Mouse (Mus musculus) liver, embryonic 13.5 days (tissue): Measurements from ENCODE around the gene Nhlrc4. TPM values are rescaled to one million over a fixed set of nuclear protein-coding genes. Genes with fewer than 3 reads are reported as not detected.

Experiments used
- ATAC-seq: fragments of 200-750 bp; cut with Nextera tagmentation; 2 replicates; pipeline ENCODE4 v1.8.0; 2017; ENCODE audit warnings: low read depth, mild to moderate bottlenecking, moderate number of reproducible peaks, moderate library complexity
- DNase-seq: peaks from one replicate; pipeline ENCODE4 v3.0.0; 2022
- H3K27ac ChIP-seq: fragments of 300-500 bp; sonication (generic); 2 replicates; pipeline ENCODE4 v1.5.1; 2015; ENCODE audit warnings: moderate library complexity, mild to moderate bottlenecking, inconsistent platforms
- H3K27me3 ChIP-seq: fragments of 300-500 bp; sonication (generic); 2 replicates; pipeline ENCODE4 v1.6.1; 2015; ENCODE audit warnings: mild to moderate bottlenecking, inconsistent platforms
- H3K36me3 ChIP-seq: fragments of 300-500 bp; sonication (generic); 2 replicates; pipeline ENCODE4 v1.6.1; 2015; ENCODE audit warnings: mild to moderate bottlenecking, inconsistent platforms
- H3K4me1 ChIP-seq: fragments of 300-500 bp; sonication (generic); replicated peaks from 2 replicates; pipeline ENCODE4 v1.6.1; 2015; ENCODE audit warnings: inconsistent platforms
- H3K4me2 ChIP-seq: fragments of 300-500 bp; sonication (generic); 2 replicates; pipeline ENCODE4 v1.6.1; 2015; ENCODE audit warnings: inconsistent platforms, mild to moderate bottlenecking, moderate library complexity
- H3K4me3 ChIP-seq: fragments of 300-500 bp; sonication (generic); replicated peaks from 2 replicates; pipeline ENCODE4 v1.5.1; 2015; ENCODE audit warnings: mild to moderate bottlenecking, inconsistent platforms
- H3K9ac ChIP-seq: fragments of 300-500 bp; sonication (generic); 2 replicates; pipeline ENCODE4 v1.6.1; 2015; ENCODE audit warnings: mild to moderate bottlenecking, inconsistent platforms
- H3K9me3 ChIP-seq: fragments of 300-500 bp; sonication (generic); replicated peaks from 2 replicates; pipeline ENCODE4 v1.6.1; 2016; ENCODE audit warnings: inconsistent platforms
- WGBS: fragments of 180-500 bp; shearing (Covaris S2); methylation state at CpG from one replicate; pipeline ENCODE4 v1.1.7; 2015; ENCODE audit not compliant: insufficient replicate concordance; 5-methylcytosine and 5-hydroxymethylcytosine counted together
- polyA plus RNA-seq: library from polyadenylated mRNA; unstranded; fragments of >200 nt; fragmentation: Nextera tagmentation; extraction: Ambion mirVana; gene quantifications from 2 replicates; pipeline ENCODE4 v1.2.1, GENCODE M21; 2015

Gene Nhlrc4
- polyA plus RNA-seq, 1 experiment from 2014 or later: 7.2 TPM

DNA sequence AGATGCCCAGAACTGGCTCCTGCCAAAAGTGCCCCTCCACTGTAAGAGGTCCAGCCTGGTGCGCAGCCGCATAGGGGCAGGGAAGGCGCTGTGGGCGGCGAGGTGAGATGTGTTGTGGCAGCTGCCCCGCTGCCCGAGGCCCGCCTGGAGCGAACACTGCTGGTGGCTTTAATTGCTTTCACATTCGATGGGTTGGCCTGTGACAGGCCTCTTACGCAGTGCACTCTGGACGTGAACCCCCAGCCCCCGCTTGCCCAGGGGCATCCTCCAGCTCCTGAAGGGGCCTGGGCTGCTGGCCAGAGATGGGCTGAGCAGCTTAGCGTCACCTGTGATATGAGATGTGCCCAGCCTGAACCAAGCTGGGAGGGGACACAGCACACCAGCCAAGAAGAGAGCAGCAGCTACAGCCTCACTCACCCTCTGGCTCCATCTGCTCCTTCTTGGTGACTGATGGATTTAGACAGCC, 12.9 kb upstream of the Nhlrc4 start:
- peak overlapping the region; percentile 59 for H3K27ac ChIP-seq
- ATAC-seq (no peak), DNase-seq (no peak)
- H3K4me1 ChIP-seq: peaks cover 44% of the 10 kb centered on the region
- H3K4me2 ChIP-seq: no peak overlapping the region
- H3K9ac ChIP-seq: no peak overlapping the region
- WGBS: 90% methylated on average over 14 of the region's 14 CpGs
- H3K36me3 ChIP-seq: peaks cover 45% of the 10 kb centered on the region
- no peak overlapping the region for H3K4me3 ChIP-seq
- H3K9me3 ChIP-seq: no peaks in the 10 kb centered on the region
- H3K27me3 ChIP-seq: peaks cover 16% of the 10 kb centered on the region

DNA sequence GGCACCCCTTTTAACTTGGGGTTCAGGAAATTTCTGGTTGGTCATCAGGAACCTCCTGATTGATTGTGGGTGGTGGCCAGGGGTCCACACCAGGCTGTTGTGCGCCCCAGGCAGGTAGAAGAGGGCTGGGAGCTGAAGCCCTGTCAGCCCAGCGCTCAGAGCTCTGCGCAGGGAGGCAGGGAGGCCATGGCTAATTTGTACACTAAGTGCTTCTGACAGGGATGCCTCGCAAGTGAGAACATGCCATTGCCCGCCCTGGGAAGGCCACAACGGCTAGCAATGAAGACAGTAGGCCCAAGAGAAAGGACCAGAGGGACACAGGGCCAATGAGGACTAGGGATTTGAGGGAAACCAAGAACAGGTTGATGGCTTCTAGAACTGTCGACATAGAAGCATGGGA, 11.9 kb upstream of the Nhlrc4 start:
- H3K9ac ChIP-seq: no peak overlapping the region
- peaks cover 43% of the 10 kb centered on the region for H3K36me3 ChIP-seq
- H3K9me3 ChIP-seq: no peaks in the 10 kb centered on the region
- peak overlapping the region; percentile 2; the same call in 1 of the 2 replicates for H3K27ac ChIP-seq
- ATAC-seq (no peak), DNase-seq (no peak)
- H3K4me3 ChIP-seq: no peak overlapping the region
- WGBS: 79% methylated on average over 7 of the region's 7 CpGs
- H3K4me1 ChIP-seq: peaks cover 43% of the 10 kb centered on the region
- H3K4me2 ChIP-seq: no peak overlapping the region
- H3K27me3 ChIP-seq: peaks cover 26% of the 10 kb centered on the region

DNA sequence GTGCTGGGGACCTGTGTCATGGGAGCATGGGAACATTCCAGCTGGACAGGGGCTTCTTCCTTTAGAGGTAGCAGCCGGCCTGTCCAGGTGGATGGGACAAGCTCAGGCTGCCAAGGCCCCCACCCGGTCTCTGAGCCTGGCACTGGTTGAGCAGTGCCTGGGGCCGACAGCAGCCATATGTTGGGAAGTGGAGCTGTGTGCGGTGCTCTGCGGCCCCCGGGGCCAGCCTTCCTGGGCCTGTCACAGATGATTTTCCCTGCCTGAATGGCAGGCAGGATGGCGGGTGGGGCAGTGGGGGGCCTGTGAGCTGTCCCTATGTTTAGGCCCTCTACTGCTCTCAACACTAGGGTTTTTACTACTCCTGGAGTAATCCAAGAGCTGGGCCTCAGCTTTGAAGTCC, 11.4 kb upstream of the Nhlrc4 start:
- no peak overlapping the region for H3K4me3 ChIP-seq
- peaks cover 43% of the 10 kb centered on the region for H3K4me1 ChIP-seq
- H3K9ac ChIP-seq: no peak overlapping the region
- peaks cover 43% of the 10 kb centered on the region for H3K36me3 ChIP-seq
- no peak overlapping the region for H3K4me2 ChIP-seq
- DNase-seq (no peak), ATAC-seq (no peak)
- no peaks in the 10 kb centered on the region for H3K9me3 ChIP-seq
- peaks cover 30% of the 10 kb centered on the region for H3K27me3 ChIP-seq
- WGBS: 78% methylated on average over 7 of the region's 7 CpGs
- H3K27ac ChIP-seq: peak overlapping the region; percentile 25; the same call in 1 of the 2 replicates

DNA sequence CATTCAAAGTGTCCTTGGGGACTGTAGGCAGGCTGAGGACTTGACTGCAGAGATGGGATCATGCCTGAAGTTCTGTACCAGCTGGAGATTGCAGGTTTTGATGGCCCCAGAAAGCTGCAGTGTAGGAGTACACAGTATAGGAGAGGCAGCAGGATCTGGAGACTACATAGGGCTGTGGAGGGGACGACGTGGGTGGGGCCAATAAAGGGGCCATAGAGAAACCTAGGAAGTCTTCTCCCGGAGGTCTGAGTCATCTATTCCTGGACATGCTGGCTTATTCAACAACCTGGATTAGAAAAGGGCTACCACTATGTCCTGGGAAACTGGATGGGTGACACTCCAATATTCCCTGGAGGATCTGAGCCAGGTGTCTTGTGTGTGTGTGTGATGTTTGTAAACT, 11.0 kb upstream of the Nhlrc4 start:
- Histone ChIP-seq H3K27me3 (peaks cover 35% of the 10 kb centered on the region), H3K9me3 (no peaks in the 10 kb centered on the region), H3K4me1 (peaks cover 43% of the 10 kb centered on the region), H3K27ac (0 out of 2 replicates have a peak overlapping the region, but pooled peaks have one; percentile 25), H3K4me3 (no peak overlapping the region), H3K36me3 (peaks cover 41% of the 10 kb centered on the region), H3K9ac (no peak overlapping the region), H3K4me2 (no peak overlapping the region)
- ATAC-seq: no peak
- DNase-seq: no peak
- WGBS: 49% methylated on average over 3 of the region's 3 CpGs

DNA sequence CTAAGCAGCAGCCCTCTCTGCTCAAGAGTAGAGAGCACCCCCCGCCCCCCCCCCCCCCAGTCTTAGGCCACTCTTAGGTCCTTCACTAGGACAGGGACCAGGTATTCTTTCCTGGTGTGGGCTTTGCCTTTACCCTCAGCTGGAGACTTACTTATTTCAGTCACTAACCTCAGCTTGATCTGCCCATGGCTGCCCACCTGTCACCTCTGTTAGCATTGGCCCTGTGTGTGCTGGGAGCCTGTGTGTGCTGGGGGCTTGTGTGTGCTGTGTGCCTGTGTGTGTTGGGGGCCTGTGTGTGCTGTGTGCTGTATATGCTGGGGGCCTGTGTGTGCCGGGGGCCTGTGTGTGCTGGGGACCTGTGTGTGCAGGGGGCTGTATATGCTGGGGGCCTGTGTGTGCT, 9.9 kb upstream of the Nhlrc4 start:
- no peak overlapping the region for H3K4me3 ChIP-seq
- no peak overlapping the region for H3K9ac ChIP-seq
- DNase-seq (no peak), ATAC-seq (no peak)
- no peak overlapping the region for H3K27ac ChIP-seq
- H3K4me2 ChIP-seq: no peak overlapping the region
- peaks cover 45% of the 10 kb centered on the region for H3K27me3 ChIP-seq
- 74% methylated on average over 2 of the region's 2 CpGs for WGBS
- H3K9me3 ChIP-seq: no peaks in the 10 kb centered on the region
- H3K4me1 ChIP-seq: peaks cover 40% of the 10 kb centered on the region
- peaks cover 30% of the 10 kb centered on the region for H3K36me3 ChIP-seq

DNA sequence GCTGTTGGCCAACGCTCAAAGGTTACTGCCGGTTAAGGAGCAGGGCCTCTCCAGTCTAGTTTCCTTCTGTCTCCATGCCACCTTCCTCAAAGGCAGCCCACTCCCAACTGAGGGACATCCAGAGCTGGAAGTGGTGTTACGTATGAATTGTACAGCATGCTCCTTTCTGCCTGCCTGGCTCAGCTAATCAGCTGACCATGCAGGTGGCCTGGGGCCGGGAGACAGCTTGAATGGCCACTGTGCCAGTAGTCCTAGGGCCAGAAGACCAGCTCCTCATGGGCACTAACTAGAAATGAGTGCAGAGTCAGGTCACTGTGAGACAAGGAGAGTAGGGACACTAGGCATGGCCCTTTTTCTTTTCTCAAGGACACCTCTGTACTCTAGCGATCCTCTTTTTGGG, 8.4 kb upstream of the Nhlrc4 start:
- Histone ChIP-seq H3K9ac (no peak overlapping the region), H3K4me2 (no peak overlapping the region), H3K36me3 (peaks cover 15% of the 10 kb centered on the region), H3K9me3 (no peaks in the 10 kb centered on the region), H3K27ac (no peak overlapping the region), H3K27me3 (peaks cover 51% of the 10 kb centered on the region), H3K4me3 (no peak overlapping the region), H3K4me1 (peaks cover 39% of the 10 kb centered on the region)
- 74% methylated on average over 5 of the region's 5 CpGs for WGBS
- ATAC-seq: no peak
- no peak for DNase-seq

DNA sequence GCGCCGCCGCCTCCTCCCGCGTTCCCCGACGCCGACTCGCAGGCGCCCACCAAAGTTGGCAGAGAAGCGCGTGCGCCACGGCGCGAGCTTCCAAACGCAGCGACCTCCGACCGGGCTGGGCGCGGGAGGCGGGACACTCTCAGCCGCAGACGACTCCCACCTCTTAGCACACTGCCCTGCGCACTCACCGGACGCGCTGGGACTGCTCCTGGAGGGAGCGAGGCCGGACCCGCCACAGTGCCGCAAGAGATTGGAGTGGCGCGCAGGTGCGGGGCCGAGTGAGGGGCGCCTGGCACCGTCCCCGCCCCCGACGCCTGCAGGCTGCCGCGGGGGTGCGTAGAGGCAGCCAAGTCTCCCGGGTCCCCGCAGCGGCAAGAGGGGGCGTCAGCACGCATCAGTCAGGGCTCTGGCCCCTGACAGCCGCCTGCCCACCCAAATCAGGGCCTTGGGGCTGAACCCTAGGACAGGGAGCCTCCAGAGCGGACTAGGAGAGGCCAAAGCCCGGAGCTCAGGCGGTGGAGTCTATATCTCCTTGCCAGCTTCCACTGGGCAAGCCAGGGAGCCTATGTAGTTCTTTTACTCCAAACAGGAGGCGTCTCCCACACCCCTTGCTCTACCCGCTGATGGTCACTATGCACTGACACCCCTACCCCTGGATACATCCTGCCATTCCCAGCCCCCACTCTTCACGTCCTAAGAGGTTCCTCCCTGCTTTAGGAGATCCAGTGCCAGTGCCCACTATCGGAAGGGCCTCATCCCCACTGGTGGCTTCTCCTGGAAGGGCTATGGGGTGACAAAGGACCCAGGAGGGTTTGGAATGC, 7.3 kb upstream of the Nhlrc4 start, which contains the start of gene A930017K11Rik:
TSS of gene A930017K11Rik (minus strand) at position 763 of the 821 bp plus-strand sequence.
- ATAC-seq (no peak), DNase-seq (no peak)
- H3K9ac ChIP-seq: peak within 1 kb of the TSS; percentile 51
- 2% methylated on average over 58 of the region's 58 CpGs for WGBS
- H3K27ac ChIP-seq: no peak within 1 kb of the TSS
- 0 out of 2 replicates have a peak, but pooled peaks cover 3% of the 10 kb centered on the region for H3K36me3 ChIP-seq
- no peaks in the 10 kb centered on the region for H3K9me3 ChIP-seq
- H3K4me1 ChIP-seq: peaks cover 50% of the 10 kb centered on the region
- peak within 1 kb of the TSS; percentile 70 for H3K4me2 ChIP-seq
- peak within 1 kb of the TSS; percentile 53 for H3K4me3 ChIP-seq
- peaks cover 51% of the 10 kb centered on the region for H3K27me3 ChIP-seq

DNA sequence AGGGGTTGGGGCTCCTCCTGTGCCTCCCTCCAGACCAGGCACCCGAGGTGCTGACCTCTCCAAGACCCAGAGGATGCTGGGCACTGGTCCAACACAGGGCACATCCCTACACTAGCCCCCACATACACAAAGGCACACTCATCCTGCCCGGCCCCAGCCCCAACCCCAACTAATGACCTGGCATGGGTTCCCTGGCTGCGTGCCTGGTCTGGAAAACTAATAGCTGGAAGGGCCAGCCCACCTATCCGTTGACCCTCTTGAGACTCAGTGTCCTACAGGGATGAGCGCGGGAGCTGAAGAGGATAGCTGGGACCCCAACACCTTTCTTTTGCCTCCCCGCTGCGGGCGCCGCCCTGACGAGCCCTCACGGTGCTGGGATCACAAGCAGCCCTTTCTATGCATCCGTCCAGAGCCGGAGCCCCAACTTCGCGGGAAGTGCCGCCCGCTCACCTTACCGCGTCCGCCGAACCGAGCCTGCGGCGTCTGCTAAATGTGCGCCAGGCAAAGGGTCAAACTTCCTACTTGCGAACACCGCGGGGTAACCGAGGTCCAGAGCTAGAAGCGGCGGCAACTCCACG, 6.6 kb upstream of the Nhlrc4 start:
- no peak for DNase-seq

DNA sequence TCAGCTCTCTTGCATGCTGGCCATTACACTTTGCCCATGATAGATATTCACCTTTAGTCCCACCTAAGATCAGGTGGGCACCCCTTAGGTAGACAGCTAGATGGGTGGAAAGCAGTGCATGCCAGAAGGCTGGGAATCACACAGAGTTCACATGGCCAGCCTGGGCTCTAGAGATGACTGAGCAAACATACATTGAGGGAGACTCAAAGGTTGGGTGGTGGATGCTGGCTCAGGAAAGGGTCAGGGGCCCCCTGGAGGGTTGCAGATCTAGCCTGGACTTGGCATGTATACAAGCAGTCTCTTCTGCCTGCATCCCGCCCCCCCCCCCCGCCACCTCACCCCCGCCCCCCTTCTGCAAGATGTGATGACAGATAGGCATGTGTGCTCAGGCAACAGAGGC, 5.9 kb upstream of the Nhlrc4 start:
- H3K9ac ChIP-seq: no peak overlapping the region
- no peak overlapping the region for H3K27ac ChIP-seq
- H3K27me3 ChIP-seq: peaks cover 51% of the 10 kb centered on the region
- peak overlapping the region; percentile 70 for H3K4me2 ChIP-seq
- DNase-seq: no peak
- no peak for ATAC-seq
- H3K4me3 ChIP-seq: no peak overlapping the region
- H3K9me3 ChIP-seq: no peaks in the 10 kb centered on the region
- H3K4me1 ChIP-seq: peaks cover 57% of the 10 kb centered on the region
- no peaks in the 10 kb centered on the region for H3K36me3 ChIP-seq
- 10% methylated on average over 3 of the region's 3 CpGs for WGBS

More for the DNA sequence above, 6.6 kb upstream of the Nhlrc4 start:
- H3K36me3 ChIP-seq: no peaks in the 10 kb centered on the region
- peak overlapping the region; percentile 53 for H3K4me3 ChIP-seq
- ATAC-seq: no peak
- H3K9me3 ChIP-seq: no peaks in the 10 kb centered on the region
- peak overlapping the region; percentile 51; the same call in 1 of the 2 replicates for H3K9ac ChIP-seq
- H3K27ac ChIP-seq: no peak overlapping the region
- H3K27me3 ChIP-seq: peaks cover 51% of the 10 kb centered on the region
- H3K4me1 ChIP-seq: peaks cover 57% of the 10 kb centered on the region
- WGBS: 2% methylated on average over 33 of the region's 33 CpGs
- peak overlapping the region; percentile 70 for H3K4me2 ChIP-seq

DNA sequence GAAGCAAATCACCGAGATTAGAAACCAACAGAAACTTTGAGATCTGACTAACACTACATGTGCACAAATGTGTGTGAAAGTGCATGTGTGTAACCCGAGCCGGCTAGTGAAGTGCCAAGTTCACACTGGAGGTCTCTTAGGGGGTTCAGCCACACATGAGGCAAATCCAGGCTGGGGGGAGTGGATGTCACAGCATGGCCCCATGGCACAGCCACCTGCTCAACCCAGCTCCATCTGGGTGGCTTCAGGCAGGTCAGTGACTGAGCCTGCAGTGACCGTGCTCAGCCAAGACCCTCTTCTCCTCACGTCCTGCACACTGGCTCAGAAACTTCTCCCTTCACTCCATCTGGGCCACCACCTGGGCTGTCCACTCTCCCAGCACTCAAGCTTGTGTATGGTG, 5.2 kb upstream of the Nhlrc4 start:
- H3K36me3 ChIP-seq: no peaks in the 10 kb centered on the region
- H3K9me3 ChIP-seq: no peaks in the 10 kb centered on the region
- H3K27me3 ChIP-seq: peaks cover 51% of the 10 kb centered on the region
- H3K4me1 ChIP-seq: peaks cover 61% of the 10 kb centered on the region
- DNase-seq: no peak
- no peak overlapping the region for H3K27ac ChIP-seq
- no peak overlapping the region for H3K4me2 ChIP-seq
- H3K9ac ChIP-seq: no peak overlapping the region
- no peak overlapping the region for H3K4me3 ChIP-seq
- ATAC-seq: no peak
- WGBS: 67% methylated on average over 5 of the region's 5 CpGs

DNA sequence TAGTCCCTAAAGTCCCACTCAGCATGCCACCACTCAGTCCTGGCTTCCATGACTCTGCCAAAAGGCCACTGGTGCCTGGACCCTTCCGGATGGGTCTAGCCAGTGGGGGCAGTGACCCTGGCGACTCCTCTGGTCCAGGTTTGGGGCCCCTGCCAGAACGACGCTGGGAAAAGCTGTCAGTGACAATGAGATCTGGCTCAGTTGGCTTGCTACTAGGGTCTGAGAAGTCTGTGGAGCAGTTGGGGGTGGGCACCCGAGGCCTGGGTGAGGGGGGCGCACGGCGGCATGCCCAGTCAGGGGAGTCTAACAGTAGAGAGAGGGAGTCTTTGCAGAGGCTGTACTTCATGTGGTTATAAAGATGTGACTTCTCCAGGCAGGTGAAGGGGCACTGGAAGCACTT, 3.3 kb upstream of the Nhlrc4 start:
- no peaks in the 10 kb centered on the region for H3K36me3 ChIP-seq
- WGBS: 73% methylated on average over 8 of the region's 8 CpGs
- no peak overlapping the region for H3K4me3 ChIP-seq
- H3K9me3 ChIP-seq: no peaks in the 10 kb centered on the region
- peaks cover 39% of the 10 kb centered on the region for H3K27me3 ChIP-seq
- DNase-seq (no peak), ATAC-seq (no peak)
- H3K9ac ChIP-seq: peak overlapping the region; percentile 99
- peak overlapping the region; percentile 100 for H3K27ac ChIP-seq
- H3K4me2 ChIP-seq: peak overlapping the region; percentile 85
- H3K4me1 ChIP-seq: peaks cover 80% of the 10 kb centered on the region
